Mouse (Mus musculus): ENCODE measurements around the gene Fsip1.

Gene Fsip1

DNA sequence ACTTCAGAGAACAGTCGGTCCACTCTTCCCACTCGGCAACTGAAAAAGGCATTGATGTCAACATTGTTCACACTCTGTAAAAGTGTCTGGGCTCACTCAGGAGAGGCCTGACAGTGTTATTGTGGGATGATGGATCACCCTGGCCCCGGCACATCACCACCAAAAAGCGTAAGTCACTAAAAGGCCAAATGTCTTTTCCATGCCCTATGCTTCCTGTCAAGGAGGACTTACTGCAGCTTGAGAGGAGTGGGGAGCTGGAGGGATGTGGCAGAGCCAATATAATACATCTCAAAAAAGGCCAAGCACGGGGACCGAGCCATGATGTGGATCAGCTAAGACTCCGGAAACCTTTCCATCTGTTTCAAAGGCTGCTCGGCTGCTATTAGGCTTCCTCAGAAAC lies 2.2 kb downstream of the Fsip1 start:
- DNase-seq (ENCODE audit: low spot score in 2 of 2), result no peak

GRCm38 (mm10) chr2:118248966-118249365 lies 7.8 kb downstream of the Fsip1 start:
- no peak for DNase-seq (ENCODE audit: low spot score in 2 of 2)

DNA sequence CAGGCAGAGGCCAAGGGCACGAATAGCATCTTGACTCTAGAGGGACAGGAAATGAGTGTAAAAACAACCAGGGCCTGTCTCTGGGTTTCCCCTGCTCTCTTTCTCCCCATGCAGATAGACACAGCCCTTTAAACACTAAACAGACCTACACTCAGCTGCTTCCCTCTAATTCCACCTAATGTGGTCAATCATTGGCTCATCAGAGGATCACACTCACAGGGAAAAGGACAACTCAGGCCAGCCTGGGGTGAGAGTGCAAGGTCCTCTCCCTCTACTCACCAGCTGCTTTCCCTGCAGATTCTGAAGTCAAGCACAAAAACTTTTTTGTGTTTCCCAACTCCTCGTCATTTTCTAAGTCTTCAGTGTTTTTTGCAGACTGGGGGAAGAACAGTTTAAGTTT lies 8.8 kb downstream of the Fsip1 start:
- DNase-seq (ENCODE audit: low spot score in 2 of 2), result no peak

GRCm38 (mm10) chr2:118245914-118246313 lies 10.9 kb downstream of the Fsip1 start:
- peak; percentile 57 to 81 for DNase-seq (ENCODE audit: low spot score in 2 of 2)

- no peak for DNase-seq (ENCODE audit: low spot score in 2 of 2)
Observed at GRCm38 (mm10) chr2:118236196-118236595, 20.6 kb downstream of the Fsip1 start.

DNA sequence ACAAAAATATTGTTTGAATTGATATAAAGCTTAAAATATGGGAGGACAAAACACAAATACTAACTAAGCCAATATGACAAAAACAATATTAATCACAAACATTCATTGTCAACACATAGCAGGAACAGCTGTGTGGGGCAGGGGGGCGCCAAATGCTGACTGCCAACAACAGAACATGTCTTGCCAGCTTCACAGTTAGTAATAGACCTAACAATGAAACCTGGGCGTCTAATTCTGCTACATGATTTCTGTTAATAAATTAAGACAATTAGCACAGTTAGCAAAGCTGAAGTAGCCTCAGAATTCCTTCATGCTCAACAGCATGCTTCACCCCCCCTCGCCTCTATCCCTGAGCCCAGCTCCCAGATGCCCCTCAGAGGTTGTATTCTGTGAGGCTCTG lies 21.2 kb downstream of the Fsip1 start:
- DNase-seq (ENCODE audit: low spot score in 2 of 2), result no peak

DNA sequence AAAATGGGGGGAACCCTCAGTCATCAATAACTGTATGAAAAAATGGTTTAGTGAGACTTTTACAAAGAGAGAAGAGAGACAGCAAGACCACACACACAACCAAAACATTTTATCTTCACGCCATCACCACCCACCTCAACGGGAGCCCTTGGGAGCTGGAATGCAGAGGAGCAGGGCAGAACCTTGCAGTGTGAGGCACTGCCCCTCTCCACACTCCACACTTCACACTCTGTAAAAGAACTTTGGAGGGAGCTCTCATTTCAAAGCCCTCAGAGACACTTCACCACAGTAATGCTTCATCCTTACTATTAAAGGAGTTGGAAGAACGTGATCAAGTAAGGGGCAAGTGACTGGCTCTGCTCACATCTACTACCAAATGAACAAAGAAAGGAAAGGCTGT lies 26.2 kb downstream of the Fsip1 start:
- DNase-seq (ENCODE audit: low spot score in 2 of 2), result no peak

GRCm38 (mm10) chr2:118228486-118229079 lies 28.2 kb downstream of the Fsip1 start:
- no peak for DNase-seq (ENCODE audit: low spot score in 2 of 2)

DNA sequence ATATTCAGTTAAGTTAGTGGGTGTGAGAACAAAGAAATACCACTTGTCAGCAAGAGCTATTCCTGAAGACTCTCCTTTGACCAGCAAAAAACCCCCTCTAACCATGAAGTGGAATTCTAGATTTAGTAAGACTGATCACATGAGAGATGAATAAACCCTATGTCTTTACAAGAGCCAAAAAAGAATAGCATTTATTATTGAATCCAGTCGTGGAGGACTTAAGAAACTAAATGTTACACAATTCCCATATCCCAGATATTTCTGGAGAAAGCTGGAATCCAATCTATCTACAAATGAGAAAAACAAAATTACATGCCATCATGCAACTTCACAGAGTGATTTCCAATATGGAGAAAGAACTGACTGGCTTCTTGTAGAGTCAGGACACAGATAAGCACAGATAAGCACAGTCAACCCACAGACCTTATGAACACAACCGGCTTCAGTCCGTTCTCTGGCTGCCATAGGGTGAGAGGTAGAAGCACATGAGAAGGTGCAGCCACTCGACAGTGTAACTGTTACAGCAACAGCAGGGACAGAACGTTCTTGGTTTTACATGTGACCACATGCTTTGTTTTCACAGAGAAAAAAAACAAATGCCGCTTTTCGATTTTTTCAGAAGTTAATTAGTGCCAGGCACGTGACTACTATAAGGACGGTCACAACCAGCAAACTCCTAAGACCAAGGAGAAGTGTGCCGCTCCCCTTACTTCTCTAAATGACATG lies 31.3 kb downstream of the Fsip1 start:
- DNase-seq (ENCODE audit: low spot score in 2 of 2), result no peak

DNA sequence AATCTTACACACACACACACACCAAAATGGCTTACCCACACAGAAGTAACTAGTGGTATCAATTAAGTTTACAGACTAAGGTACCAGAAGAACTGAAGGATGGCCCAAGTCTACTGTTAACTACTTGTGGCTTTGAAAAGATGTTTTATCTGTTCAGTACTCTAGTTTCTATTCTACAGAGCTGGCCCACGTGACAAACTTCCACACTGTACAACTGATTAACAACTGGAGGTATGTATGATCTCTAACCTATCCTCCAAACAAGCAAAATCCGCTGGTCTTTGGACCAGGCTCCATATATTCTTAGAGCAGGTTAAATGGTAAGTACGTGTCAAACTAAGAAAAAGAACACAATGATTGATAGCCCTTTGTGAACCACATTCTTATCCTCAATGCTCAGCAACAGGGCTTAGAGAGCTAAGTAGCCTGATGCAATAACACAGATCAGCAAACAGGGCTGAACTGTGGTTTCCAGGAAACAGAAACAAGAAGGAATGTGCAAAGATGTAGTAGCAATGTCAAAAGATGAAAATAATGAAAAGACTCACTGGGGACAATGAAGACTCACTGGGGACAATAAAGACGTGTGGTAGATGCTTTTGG lies 38.7 kb downstream of the Fsip1 start:
- DNase-seq (ENCODE audit: low spot score in 2 of 2), result no peak

DNA sequence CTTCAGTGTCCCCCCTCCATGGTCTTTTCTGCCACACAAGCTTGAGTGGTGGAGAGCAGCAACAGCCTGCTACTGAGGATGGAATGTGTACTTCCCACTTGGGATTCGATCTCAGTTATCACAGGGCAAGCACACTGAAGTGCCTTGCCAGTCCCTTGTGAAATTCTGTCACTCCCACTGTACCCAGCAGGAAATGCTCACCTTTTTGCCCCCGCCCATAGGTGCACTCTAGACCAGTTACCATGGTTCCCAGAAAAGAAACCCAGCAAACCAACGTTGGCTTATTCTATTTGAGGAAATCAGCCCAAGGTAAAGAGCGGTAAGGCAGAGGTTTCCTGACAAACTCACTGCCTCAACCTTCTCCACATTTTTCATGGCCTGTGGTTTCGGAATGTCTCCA lies 47.1 kb downstream of the Fsip1 start:
- DNase-seq (ENCODE audit: low spot score in 2 of 2), result no peak

DNA sequence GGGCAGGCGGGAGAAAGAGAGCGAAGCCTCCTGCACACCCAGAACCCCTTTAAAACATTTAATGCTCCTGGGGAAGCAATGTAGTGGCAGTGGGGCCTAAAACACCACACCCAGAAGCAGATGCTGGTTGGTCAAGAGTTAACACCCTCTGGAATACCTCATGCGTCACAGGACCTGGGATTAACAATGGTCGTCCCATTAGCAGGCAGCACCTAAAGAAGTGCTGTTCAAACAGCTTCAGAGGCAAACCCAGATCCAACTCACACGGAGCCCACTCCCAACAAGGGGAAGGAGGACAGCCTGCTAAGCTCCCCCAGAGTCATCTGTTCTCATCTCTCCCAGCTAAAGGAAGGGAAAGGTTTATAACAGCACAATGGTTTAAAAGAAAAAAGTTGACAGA lies 48.1 kb downstream of the Fsip1 start:
- DNase-seq (ENCODE audit: low spot score in 2 of 2), result no peak

GRCm38 (mm10) chr2:118205991-118206585 lies 50.7 kb downstream of the Fsip1 start:
- no peak for DNase-seq (ENCODE audit: low spot score in 2 of 2)

DNA sequence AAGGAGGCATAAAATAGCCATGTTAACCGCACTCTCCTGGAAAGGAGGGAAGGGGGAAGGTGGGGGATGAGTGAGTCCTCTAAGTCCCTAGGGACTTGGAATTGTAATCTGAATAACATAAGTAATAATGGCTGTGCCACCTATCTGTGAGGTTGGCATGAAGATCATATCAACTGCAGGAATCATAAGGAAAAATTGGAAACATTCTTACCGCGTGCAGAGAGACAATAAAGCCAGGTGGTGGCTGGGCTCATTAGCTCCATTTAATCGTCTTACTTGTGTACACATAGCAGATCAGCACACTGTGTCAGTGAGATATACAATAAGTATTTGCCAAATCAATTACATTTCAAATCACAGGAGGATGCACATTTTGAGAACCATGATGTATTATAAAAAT lies 52.1 kb downstream of the Fsip1 start:
- DNase-seq (ENCODE audit: low spot score in 2 of 2), result no peak

GRCm38 (mm10) chr2:118203739-118204461 lies 52.9 kb downstream of the Fsip1 start:
- DNase-seq (ENCODE audit: low spot score in 2 of 2), result peak; percentile 79 to 83

GRCm38 (mm10) chr2:118202934-118203333 lies 53.8 kb downstream of the Fsip1 start:
- no peak for DNase-seq (ENCODE audit: low spot score in 2 of 2)

- DNase-seq (ENCODE audit: low spot score in 2 of 2), result no peak
Observed at GRCm38 (mm10) chr2:118201983-118202382, 54.8 kb downstream of the Fsip1 start.

GRCm38 (mm10) chr2:118199867-118200266 lies 56.9 kb downstream of the Fsip1 start:
- DNase-seq (ENCODE audit: low spot score in 2 of 2), result peak; percentile 78 to 86

DNA sequence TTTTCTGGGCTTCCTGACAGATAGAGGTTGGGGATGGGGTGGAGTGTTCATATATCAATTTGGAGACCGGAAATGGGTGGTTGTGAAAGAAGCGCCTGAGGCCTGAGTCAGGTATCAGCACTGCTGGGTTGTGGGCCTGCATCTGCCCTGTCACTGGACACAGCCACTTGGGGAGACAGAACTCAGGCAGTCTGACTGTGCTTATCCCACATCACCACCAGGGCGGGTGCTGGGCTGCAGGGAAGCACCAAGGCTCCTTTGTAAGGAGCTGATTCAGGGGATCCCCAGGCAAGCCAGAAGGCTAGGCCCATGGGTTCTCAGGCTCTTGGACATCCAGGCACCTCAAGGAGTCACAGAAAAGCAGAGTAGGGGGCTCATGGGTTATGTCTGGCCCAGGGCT lies 59.8 kb downstream of the Fsip1 start:
- DNase-seq (ENCODE audit: low spot score in 2 of 2), result no peak

DNA sequence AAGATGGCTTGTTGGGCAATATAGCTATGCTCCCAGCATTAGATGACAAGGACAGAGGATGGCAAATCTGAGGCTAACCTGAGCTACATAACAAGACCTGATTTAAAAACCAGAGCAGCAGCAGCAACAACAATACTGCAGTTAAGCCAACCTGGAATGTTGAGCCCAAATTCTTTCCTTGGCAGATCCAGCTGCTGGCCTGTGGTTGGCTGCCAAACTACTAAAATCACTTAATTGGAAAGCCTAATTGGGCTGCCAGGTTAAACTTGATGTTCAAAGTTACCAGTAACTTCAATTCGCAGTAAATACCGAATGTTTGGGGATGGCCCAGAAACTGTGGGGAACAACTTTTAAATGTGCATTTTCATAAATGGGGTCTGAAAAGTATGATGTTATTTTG lies 74.6 kb downstream of the Fsip1 start:
- DNase-seq (ENCODE audit: low spot score in 2 of 2), result no peak

GRCm38 (mm10) chr2:118179873-118180585 lies 76.7 kb downstream of the Fsip1 start:
- DNase-seq (ENCODE audit: low spot score in 2 of 2), result no peak

DNA sequence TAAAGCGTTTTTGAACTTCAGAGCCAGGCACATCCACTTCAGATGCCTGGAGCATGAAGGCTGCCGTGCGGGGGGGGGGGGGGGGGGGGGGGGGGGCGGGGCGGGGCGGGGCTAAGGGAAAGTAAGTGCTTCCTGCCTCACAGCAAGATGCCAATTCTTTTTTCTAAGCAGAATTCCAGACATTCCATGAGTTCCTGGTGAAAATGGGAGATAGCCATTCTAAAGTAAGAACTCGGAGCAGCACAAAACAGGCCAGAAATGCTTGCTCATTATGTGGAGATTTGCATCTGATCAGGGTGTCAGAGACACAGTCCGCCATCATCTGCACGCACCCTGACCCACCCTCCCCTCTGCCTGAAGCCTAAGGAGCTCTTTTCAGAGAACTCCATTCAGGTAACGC lies 77.3 kb downstream of the Fsip1 start:
- no peak for DNase-seq (ENCODE audit: low spot score in 2 of 2)

Data from right cerebral cortex, postnatal 10 days (tissue).